Mouse (Mus musculus) bone marrow, adult 2 months (tissue): Measurements from ENCODE around the gene Glt1d1.

ENCODE experiments used
- CTCF ChIP-seq: fragments of 200-500 bp; IDR thresholded peaks from 2 replicates; pipeline ENCODE4 v1.5.1; 2011; ENCODE audit warnings: low read length, control low read depth; ENCODE audit not compliant: control insufficient read depth, insufficient read depth
- POLR2A ChIP-seq: fragments of 200-500 bp; IDR thresholded peaks from 2 replicates; pipeline ENCODE4 v1.6.1; 2011; ENCODE audit warnings: low read depth, mild to moderate bottlenecking, control low read depth, low read length, borderline replicate concordance; ENCODE audit not compliant: control insufficient read depth

DNA sequence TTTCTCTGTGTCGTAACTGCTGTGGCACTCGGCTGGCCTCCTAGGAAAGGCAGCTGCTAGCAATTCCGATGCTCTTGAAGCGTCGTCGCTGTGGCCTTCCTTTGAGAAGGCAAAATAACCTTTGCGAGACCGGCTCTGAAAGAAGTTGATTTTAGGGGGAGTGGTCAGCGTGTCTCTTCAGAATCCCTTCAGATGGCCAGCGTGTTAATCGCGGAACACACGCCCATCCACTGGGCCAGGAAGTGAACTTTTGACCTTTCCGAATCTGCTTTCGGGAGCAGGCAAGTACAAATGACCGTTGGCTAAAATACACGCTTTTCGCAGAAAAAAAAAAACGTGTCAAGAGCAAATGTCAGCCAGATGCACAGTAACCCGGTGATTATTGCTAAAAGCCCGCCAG lies 59.5 kb downstream of the Glt1d1 start:
- TF ChIP-seq POLR2A: no peak
- TF ChIP-seq CTCF: no peak
